Mouse (Mus musculus) ovary, adult 18-20 months (tissue): ENCODE measurements at regions not wholly inside any gene's neighbourhood (a gene's known extent, or its start where the extent isn't known, plus 50 kb on each side); places are given as distances from the start of the nearest gene placed in this dataset.

ENCODE experiments used
- DNase-seq: peaks from one replicate; pipeline ENCODE4 v3.0.0; 2022; ENCODE audit warnings: low spot score, mixed read lengths

- DNase-seq = no peak
Observed at GRCm38 (mm10) chr4:34226886-34227285, 176.9 kb upstream of the Spaca1 start.

- no peak for DNase-seq
Observed at GRCm38 (mm10) chr4:34227611-34228010, 177.6 kb upstream of the Spaca1 start.

- peak; percentile 11 for DNase-seq
Observed at GRCm38 (mm10) chr4:34231270-34231669, 181.3 kb upstream of the Spaca1 start.

GRCm38 (mm10) chr4:34234204-34234603 lies 184.2 kb upstream of the Spaca1 start:
- DNase-seq = no peak

GRCm38 (mm10) chr4:34234645-34235044 lies 184.7 kb upstream of the Spaca1 start:
- no peak for DNase-seq

- no peak for DNase-seq
Observed at GRCm38 (mm10) chr4:34237791-34238190, 187.8 kb upstream of the Spaca1 start.

- no peak for DNase-seq
Observed at GRCm38 (mm10) chr4:34239624-34240023, 189.6 kb upstream of the Spaca1 start.

- no peak for DNase-seq
Observed at GRCm38 (mm10) chr4:34241060-34241571, 191.1 kb upstream of the Spaca1 start.

GRCm38 (mm10) chr4:34241673-34242072 lies 191.7 kb upstream of the Spaca1 start:
- DNase-seq = no peak

- DNase-seq = no peak
Observed at GRCm38 (mm10) chr4:34259444-34259843, 209.5 kb upstream of the Spaca1 start.

- DNase-seq = no peak
Observed at GRCm38 (mm10) chr4:34260468-34260867, 210.5 kb upstream of the Spaca1 start.

GRCm38 (mm10) chr4:34261809-34262208 lies 211.8 kb upstream of the Spaca1 start:
- DNase-seq = no peak

GRCm38 (mm10) chr4:34264431-34264830 lies 214.4 kb upstream of the Spaca1 start:
- no peak for DNase-seq

GRCm38 (mm10) chr4:34274316-34274715 lies 224.3 kb upstream of the Spaca1 start:
- no peak for DNase-seq

GRCm38 (mm10) chr4:34275372-34275771 lies 225.4 kb upstream of the Spaca1 start:
- DNase-seq = no peak

GRCm38 (mm10) chr4:34302504-34303108 lies 248.1 kb upstream of the Akirin2 start:
- DNase-seq = no peak

GRCm38 (mm10) chr4:34308921-34309563 lies 241.7 kb upstream of the Akirin2 start:
- DNase-seq = no peak

- no peak for DNase-seq
Observed at GRCm38 (mm10) chr4:34310061-34310642, 240.6 kb upstream of the Akirin2 start.

- DNase-seq = no peak
Observed at GRCm38 (mm10) chr4:34315848-34316247, 234.9 kb upstream of the Akirin2 start.

GRCm38 (mm10) chr4:34322841-34323240 lies 227.9 kb upstream of the Akirin2 start:
- no peak for DNase-seq

- DNase-seq = no peak
Observed at GRCm38 (mm10) chr4:34328151-34328785, 222.5 kb upstream of the Akirin2 start.

GRCm38 (mm10) chr4:34336971-34337797 lies 213.6 kb upstream of the Akirin2 start:
- no peak for DNase-seq
